Mouse (Mus musculus) left cerebral cortex, postnatal 25 days (tissue): ENCODE results near the gene Nhsl1. TPM values are rescaled to one million over a fixed set of nuclear protein-coding genes. Genes with fewer than 3 reads are reported as not detected.

Source experiments
- DNase-seq, 2 experiments: peaks; one replicate each; pipeline ENCODE4 v3.0.0; 2022; ENCODE audit warnings: low spot score in 2 of 2, mixed read lengths in 1 of 2
- intact Hi-C: fragments of 180-260 bp; cut with DNase I; formaldehyde crosslinking; loops from one replicate; pipeline ENCODE4 v1.15.1; 2025
- total RNA-seq, 2 experiments: library from RNA; stranded (reverse); gene quantifications; 2 replicates each; pipeline ENCODE4 v1.2.3; 2021

Nhsl1 gene
- total RNA-seq, 2 experiments from 2014 or later: 28.3 to 28.8 TPM

DNA sequence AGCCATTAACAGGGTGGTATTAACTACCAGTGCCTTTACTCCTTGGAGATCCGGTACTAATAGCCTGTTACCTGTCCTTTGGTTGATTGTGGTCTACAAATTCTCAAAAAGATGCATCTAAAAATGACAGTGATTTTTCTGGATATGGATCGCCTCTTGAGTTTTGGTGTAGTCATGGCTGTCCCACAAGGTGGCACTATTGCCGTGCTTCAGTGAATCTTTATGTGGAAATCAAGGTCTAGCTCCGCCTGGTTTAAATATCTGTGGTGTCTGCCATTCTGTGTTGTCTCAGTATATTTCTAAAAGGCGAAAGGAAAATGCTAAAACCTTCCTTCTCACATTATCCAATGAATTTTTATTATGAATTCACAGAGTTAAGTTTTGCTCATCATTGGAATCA is 72.8 kb downstream of the Nhsl1 start:
- peak; percentile 62 to 77 for DNase-seq
- intact Hi-C loops: loop anchor here (2.0 to 5.0 kb wide), 3 partner anchors 61 to 211 kb away; no protein-coding TSS in a partner anchor

GRCm38 (mm10) chr10:18392268-18392667 is 73.5 kb downstream of the Nhsl1 start:
- no peak for DNase-seq
- intact Hi-C loops: loop anchor here (5.0 kb wide), 2 partner anchors 60 to 210 kb away; no protein-coding TSS in a partner anchor

DNA sequence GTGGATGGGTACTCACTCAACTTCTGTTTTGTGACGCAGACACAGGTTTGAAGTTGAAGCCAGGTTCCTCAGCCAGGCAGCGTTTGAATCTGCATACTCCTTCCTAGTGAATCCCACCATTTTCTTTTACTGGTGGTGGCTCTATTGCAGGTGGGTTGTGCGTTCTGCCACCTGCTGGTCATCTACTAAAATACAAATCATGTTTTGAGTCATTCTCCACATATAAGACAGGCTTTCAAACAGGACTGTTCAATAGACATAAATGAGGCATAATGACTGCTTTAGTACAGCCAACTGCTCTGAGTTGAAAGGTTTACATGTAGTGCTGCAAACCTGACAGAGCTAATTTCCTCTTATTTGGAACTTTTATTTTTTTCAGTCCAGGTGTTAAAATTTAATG is 75.0 kb downstream of the Nhsl1 start:
- intact Hi-C loops: loop anchor here (5.0 kb wide), 2 partner anchors 59 to 209 kb away; no protein-coding TSS in a partner anchor
- DNase-seq: no peak

- intact Hi-C loops: loop anchor here (5.0 kb wide), 2 partner anchors 58 to 208 kb away; no protein-coding TSS in a partner anchor
These were observed 75.5 kb downstream of the Nhsl1 start for GRCm38 (mm10) chr10:18394270-18394669.

GRCm38 (mm10) chr10:18400089-18400644 is 81.4 kb downstream of the Nhsl1 start:
- intact Hi-C loops: loop anchor here (5.0 kb wide), 1 partner anchor 442 kb away; no protein-coding TSS in a partner anchor
- DNase-seq: no peak

More at GRCm38 (mm10) chr10:18394270-18394669, 75.5 kb downstream of the Nhsl1 start:
- DNase-seq: no peak

DNA sequence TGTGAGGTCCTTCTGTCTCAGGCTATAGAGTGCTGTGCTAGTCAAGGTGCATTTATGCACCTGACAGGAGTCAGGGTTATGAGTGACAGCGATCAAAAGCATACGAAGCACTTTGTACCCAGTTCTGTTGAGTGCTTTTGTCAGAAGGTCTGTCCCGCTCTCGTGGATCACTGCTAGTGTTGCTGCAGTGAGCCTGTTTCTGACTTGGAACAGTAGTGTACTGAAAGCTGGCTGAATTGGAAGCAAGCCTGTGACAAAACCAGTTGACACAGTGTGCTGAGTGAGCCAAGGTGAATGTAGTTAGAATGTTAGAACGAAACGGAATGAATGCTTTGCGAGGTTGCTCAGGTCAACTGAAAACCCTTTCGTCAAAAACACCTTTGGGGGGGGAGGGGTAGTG is 82.2 kb downstream of the Nhsl1 start:
- intact Hi-C loops: loop anchor here (5.0 kb wide), 1 partner anchor 441 kb away; no protein-coding TSS in a partner anchor
- no peak for DNase-seq

DNA sequence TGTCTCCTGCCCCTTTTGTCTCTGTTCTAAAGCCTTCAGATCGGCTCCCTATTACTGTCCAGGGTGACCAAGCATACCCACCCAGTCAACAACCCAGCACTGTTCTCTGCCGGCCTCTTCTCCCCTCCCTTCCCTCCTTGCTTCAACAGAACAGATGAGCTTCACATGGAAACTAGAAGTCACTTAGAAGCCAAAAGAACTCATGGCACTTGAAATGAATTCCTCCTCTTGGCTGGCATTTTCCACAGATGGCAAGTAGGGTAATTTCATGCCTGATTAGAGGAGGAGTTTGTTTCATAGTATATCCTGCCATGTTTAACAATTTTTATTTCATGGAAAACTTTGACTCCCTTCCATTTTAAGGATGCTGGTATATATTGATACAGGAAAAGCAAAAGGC is 85.2 kb downstream of the Nhsl1 start:
- intact Hi-C loops: loop anchor here (5.0 kb wide), 1 partner anchor 438 kb away; no protein-coding TSS in a partner anchor
- no peak for DNase-seq

GRCm38 (mm10) chr10:18404679-18405078 is 85.9 kb downstream of the Nhsl1 start:
- DNase-seq: no peak
- intact Hi-C loops: loop anchor here (5.0 kb wide), 1 partner anchor 438 kb away; no protein-coding TSS in a partner anchor

DNA sequence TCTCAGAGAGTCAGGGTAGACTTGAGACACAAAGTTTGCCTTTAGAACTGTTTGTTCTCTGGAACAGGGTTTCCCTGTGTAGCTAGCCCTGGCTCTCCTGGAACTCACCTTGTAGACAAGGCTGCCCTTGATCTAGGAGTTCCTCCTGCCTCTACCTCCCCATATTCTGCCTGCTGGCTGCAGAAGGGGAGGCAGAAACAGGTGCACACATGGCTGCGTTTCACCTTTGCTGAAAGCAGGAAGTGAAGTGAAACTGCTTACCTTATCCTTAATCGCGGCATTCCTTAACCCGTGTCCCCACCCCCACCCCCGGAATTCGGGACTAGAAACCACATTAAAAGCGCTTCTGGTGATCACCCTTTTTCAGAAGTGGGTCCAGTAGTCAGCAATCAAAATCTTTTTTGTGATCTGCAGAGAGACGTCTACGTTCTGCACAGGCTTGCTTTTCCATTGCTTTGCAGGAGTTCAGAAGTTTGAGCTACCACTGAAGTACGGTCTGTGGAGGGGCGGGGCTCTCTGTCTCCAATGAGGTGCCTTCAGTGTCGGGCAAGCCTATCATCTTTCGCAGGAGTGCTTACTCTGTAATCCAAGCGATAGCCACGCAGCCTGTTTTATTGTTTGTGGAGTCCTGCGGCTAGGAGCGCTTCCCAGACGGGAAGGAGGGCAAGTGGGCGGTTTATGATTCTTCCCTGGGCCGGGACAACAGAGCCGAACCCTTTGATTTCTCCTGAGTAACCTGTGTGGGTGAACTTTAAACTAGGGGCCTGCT is 88.5 kb downstream of the Nhsl1 start:
- DNase-seq: peak; percentile 33 to 60
- intact Hi-C loops: no loop called here

- intact Hi-C loops: no loop called here
- no peak for DNase-seq
These were observed 89.3 kb downstream of the Nhsl1 start for GRCm38 (mm10) chr10:18408128-18408527.

DNA sequence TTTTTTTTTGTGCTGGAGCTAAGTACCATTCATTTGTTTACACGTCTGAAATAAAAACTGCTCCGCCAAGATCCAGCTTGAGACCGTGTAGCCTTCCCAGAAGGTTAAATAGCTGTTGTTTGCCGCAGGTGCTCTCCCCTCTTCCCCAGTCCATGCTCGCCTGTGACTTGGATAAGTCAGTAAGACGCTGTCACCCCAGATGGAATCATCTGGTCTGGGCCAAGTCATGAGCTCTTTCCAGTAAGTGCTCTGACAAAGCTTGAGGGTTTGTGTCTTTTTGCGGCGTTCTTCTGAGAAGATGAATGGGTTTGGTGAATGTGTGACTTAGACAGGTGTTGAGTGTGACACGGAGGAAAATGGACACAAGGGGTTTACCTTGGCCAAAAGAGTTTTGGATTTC is 89.8 kb downstream of the Nhsl1 start:
- DNase-seq: no peak
- intact Hi-C loops: no loop called here

GRCm38 (mm10) chr10:18409068-18409467 is 90.3 kb downstream of the Nhsl1 start:
- intact Hi-C loops: no loop called here
- DNase-seq: no peak

- intact Hi-C loops: no loop called here
- DNase-seq: no peak
These were observed 92.5 kb downstream of the Nhsl1 start for GRCm38 (mm10) chr10:18411266-18411665.

GRCm38 (mm10) chr10:18415946-18416345 is 97.2 kb downstream of the Nhsl1 start:
- intact Hi-C loops: no loop called here
- no peak for DNase-seq

DNA sequence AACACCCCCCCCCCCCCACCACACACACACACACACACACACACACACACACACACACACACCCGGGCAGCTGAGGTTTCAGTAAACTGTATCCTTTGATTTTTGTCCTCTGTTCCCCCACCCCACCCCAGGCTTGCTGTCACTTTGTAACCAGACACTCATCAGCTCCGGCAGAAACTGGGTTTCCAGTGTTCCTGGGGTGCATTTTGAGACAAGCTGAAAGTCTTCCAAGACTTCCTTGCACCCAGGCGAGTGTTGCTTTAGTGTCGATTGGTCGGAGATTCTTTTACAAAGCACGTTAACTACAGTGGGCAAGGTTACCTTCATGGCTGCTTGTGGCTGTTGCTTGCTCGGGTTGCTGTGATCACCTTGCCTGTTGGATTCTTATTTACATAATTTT is 99.4 kb downstream of the Nhsl1 start:
- intact Hi-C loops: no loop called here

DNA sequence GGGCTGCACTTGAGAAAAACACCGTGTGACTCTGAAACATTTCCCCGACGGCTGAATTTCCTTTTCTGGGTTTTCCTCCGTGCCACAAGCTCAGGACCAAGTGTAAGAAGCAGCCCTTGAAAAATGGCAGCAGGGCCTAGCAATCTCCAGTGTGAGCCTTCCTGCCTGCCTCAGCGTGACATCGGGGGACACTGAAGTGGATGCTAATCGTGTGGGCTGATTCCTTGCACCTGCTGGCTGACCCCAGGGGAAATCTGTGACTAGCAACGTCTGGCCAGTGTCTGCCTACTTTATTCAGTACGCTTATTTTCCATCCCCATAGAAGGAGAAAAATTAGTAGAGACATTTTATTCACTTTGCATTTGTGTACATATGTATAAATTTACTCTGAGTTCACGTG is 100.7 kb downstream of the Nhsl1 start:
- no peak for DNase-seq
- intact Hi-C loops: no loop called here

More for the DNA sequence above, 99.4 kb downstream of the Nhsl1 start:
- no peak for DNase-seq

GRCm38 (mm10) chr10:18420259-18421000 is 101.6 kb downstream of the Nhsl1 start:
- intact Hi-C loops: no loop called here
- DNase-seq: no peak

GRCm38 (mm10) chr10:18422968-18423367 is 104.2 kb downstream of the Nhsl1 start:
- intact Hi-C loops: no loop called here
- no peak for DNase-seq

DNA sequence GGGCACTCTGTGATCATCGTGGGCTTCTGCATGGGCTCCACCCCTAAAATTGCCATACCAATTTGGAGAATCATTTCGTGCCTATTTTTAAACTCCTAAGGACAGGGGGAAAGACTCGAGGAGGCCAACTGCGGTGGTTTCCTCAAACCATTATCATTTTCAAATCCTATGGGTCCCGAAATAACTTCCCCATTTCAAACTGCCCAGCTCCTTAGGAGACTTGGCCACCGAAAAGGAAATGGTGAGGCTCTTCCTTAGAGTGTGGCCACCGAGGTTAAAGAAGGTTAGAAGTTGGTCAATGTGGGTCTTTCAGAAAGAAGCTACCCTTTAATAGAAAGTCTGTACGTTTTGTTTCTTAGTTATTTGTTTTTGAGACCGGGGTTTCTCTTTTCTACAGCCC is 104.8 kb downstream of the Nhsl1 start:
- no peak for DNase-seq
- intact Hi-C loops: no loop called here

DNA sequence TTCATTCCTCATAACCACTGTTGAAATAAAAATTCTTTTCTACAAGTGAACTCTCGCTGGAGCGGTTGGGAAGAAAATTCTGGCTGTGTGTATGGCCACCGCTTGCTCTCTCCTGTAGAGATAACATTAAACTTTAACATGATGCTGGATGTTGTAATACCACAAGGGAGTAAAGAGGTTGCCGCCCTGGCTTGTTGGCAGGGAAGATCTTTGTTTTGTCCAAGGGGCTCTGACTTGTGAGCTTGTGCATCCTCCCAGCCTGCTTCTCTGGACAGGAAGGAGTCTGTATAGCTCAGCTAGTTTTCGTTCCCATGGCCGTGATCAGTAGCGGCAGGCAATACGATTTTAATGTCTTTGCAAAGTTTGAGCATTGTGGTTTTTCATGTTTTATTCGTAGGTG is 109.1 kb downstream of the Nhsl1 start:
- no peak for DNase-seq
- intact Hi-C loops: no loop called here
